Mouse (Mus musculus): ENCODE measurements at regions not wholly inside any gene's neighbourhood (a gene's known extent, or its start where the extent isn't known, plus 50 kb on each side); places are given as distances from the start of the nearest gene placed in this dataset.
A peak's percentile ranks its signal among the peaks of the same experiment; 100 is the strongest.
"Not testable (repeated sequence)": the region's sequence is repeated elsewhere in the genome, so short reads cannot be mapped to it uniquely, and the experiment has no call there.

DNA sequence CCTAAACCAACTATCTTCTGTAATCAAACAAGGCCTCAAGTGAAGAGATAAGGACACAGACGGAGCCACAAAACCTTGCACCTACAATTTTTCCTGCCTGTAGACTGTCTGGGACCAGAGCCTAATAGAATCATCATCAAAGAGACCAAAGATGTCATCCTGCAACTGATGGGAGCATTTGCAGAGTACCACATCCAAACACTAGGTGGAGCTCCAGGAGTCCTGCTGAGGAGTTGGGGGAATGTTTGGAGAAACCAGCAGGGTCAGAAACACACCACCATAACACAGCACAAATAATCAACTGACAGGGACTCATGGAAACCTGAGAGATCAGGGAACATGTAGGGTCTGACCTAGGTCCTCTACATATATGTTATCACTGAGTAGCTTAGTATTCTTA, 160.9 kb downstream of the Gm6760 start:
- Histone ChIP-seq H3K27ac (replicated peaks; ENCODE audit: insufficient read depth, low read depth, low read length) (no peak overlapping the region), H3K27me3 (ENCODE audit: control insufficient read depth, insufficient read depth, low read length) (no peaks in the 10 kb centered on the region), H3K36me3 (ENCODE audit: control insufficient read depth, insufficient read depth, low read length) (no peaks in the 10 kb centered on the region), H3K4me1 (ENCODE audit: control insufficient read depth, insufficient read depth, low read length) (no peaks in the 10 kb centered on the region), H3K9ac (ENCODE audit: low read depth, low read length) (no peak overlapping the region), H3K4me3 (ENCODE audit: insufficient read depth, low read depth, low read length) (no peak overlapping the region), H3K79me2 (ENCODE audit: control insufficient read depth, insufficient read depth, low read length) (no peaks in the 10 kb centered on the region)
- TF ChIP-seq POLR2A (IDR thresholded peaks at IDR 0.05; ENCODE audit: extremely low read depth, insufficient read depth, low read length) (no peak), CTCF (IDR thresholded peaks at IDR 0.05; ENCODE audit: low read depth, low read length) (0 out of 2 replicates have a peak, but pooled peaks have one; percentile 19)
- DNase-seq (ENCODE audit: extremely low read depth, low read depth, low spot score), result peak; percentile 1
- WGBS, result 8% methylated on average over 1 of the region's 1 CpGs

DNA sequence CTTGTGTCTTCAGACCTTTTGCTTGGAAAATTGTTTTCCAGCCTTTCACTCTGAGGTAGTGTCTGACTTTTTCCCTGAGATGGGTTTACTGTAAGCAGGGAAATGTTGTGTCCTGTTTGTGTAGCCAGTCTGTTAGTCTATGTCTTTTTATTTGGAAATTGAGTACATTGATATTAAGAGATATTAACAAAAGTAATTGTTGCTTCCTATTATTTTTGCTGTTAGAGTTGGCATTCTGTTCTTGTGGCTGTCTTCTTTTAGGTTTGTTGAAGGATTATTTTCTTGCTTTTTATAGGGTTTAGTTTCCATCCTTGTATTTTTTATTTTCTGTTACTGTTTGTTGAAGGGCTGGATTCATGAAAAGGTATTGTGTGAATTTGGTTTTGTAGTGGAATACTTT, 179.6 kb downstream of the Gm6760 start:
- H3K36me3 ChIP-seq (ENCODE audit: control insufficient read depth, insufficient read depth, low read length); H3K4me3 ChIP-seq (ENCODE audit: insufficient read depth, low read depth, low read length); H3K79me2 ChIP-seq (ENCODE audit: control insufficient read depth, insufficient read depth, low read length); H3K4me1 ChIP-seq (ENCODE audit: control insufficient read depth, insufficient read depth, low read length); H3K27me3 ChIP-seq (ENCODE audit: control insufficient read depth, insufficient read depth, low read length); H3K27ac ChIP-seq (replicated peaks; ENCODE audit: insufficient read depth, low read depth, low read length); H3K9ac ChIP-seq (ENCODE audit: low read depth, low read length); DNase-seq (ENCODE audit: extremely low read depth, low read depth, low spot score): not testable (repeated sequence)

Data from liver, adult 2 months (tissue).